Mouse (Mus musculus) forebrain, embryonic 14.5 days (tissue): Measurements from ENCODE around the gene Fos. TPM values are rescaled to one million over a fixed set of nuclear protein-coding genes. Genes with fewer than 3 reads are reported as not detected.

ENCODE experiments used
- ATAC-seq: fragments of 200-750 bp; cut with Nextera tagmentation; 2 replicates; pipeline ENCODE4 v1.8.0; 2017; ENCODE audit warnings: mild to moderate bottlenecking, moderate library complexity
- DNase-seq: peaks from one replicate; pipeline ENCODE4 v3.0.0-alpha.2; 2015; ENCODE audit warnings: low spot score
- H3K27ac ChIP-seq: fragments of 300-500 bp; sonication (generic); 2 replicates; pipeline ENCODE4 v1.5.1; 2014; ENCODE audit warnings: low read depth, mild to moderate bottlenecking, control low read depth, low read length, moderate library complexity
- H3K27me3 ChIP-seq: fragments of 300-500 bp; sonication (generic); replicated peaks from 2 replicates; pipeline ENCODE4 v1.6.1; 2014; ENCODE audit warnings: low read length, control low read depth, mixed read lengths; ENCODE audit not compliant: control insufficient read depth, insufficient read depth
- H3K36me3 ChIP-seq: fragments of 300-500 bp; sonication (generic); 2 replicates; pipeline ENCODE4 v1.6.1; 2014; ENCODE audit warnings: low read length, control low read depth; ENCODE audit not compliant: control insufficient read depth, insufficient read depth
- H3K4me1 ChIP-seq: fragments of 300-500 bp; sonication (generic); 2 replicates; pipeline ENCODE4 v1.6.1; 2014; ENCODE audit warnings: antibody characterized with exemption, low read length, control low read depth; ENCODE audit not compliant: control insufficient read depth, insufficient read depth
- H3K4me2 ChIP-seq: fragments of 300-500 bp; sonication (generic); 2 replicates; pipeline ENCODE4 v1.6.1; 2014; ENCODE audit warnings: mild to moderate bottlenecking, control low read depth, low read length
- H3K4me3 ChIP-seq: fragments of 300-500 bp; sonication (generic); 2 replicates; pipeline ENCODE4 v1.5.1; 2014; ENCODE audit warnings: low read depth, low read length, control low read depth
- H3K9ac ChIP-seq: fragments of 300-500 bp; sonication (generic); 2 replicates; pipeline ENCODE4 v1.6.1; 2014; ENCODE audit warnings: mild to moderate bottlenecking, low read length, control low read depth, moderate library complexity
- H3K9me3 ChIP-seq: fragments of 300-500 bp; sonication (generic); replicated peaks from 2 replicates; pipeline ENCODE4 v1.6.1; 2016; ENCODE audit warnings: low read length, control low read depth, mixed read lengths; ENCODE audit not compliant: control insufficient read depth
- WGBS: fragments of 180-500 bp; shearing (Covaris S2); extraction: QIAGEN DNeasy Blood & Tissue Kit; methylation state at CpG from one replicate; pipeline ENCODE4 v1.1.7; 2014; 5-methylcytosine and 5-hydroxymethylcytosine counted together
- polyA plus RNA-seq: library from polyadenylated mRNA; unstranded; fragments of >200 nt; fragmentation: Nextera tagmentation; extraction: Ambion mirVana; gene quantifications from 2 replicates; pipeline ENCODE4 v1.2.1, GENCODE M21; 2014

The Fos gene
- polyA plus RNA-seq, 1 experiment from 2014 or later: 1.2 TPM

DNA sequence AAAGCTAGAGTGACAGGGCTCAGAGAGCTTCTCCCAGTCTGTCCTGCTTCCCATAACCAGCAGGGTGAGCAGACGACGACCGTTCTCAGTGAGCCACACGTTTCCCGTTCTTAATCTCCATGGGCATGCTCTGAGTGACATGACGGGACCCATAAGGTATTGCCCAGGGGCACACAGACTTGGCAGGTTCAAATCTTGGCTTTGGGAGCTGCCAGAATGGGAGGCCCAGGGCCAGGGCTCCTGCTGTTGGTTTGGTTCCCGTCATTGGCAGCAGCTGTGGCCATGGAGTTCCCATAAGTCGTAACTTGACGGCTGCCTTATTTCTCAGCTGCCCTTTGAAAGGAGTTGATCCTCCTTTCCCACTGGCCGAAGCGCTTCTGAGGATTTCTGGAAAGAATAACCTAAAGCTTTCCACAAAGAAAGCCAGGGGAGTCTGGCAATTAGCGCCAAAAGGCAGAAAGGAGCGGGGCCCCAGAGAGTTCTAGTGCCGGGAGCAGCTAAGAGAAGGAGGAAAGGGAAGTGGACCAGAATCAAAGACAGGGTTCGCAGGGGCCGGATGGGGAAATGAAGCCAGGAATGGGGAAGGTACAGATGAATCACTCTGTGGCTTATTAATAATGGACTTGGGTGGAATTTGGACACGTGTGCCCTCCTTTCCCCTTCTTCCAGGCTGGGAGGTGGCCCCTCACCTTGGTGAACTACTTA lies 36.4 kb upstream of the Fos start:
- Histone ChIP-seq H3K36me3 (no peaks in the 10 kb centered on the region), H3K4me1 (peaks cover 26% of the 10 kb centered on the region), H3K4me2 (no peak overlapping the region), H3K27ac (peak overlapping the region; percentile 76), H3K9ac (no peak overlapping the region), H3K9me3 (no peaks in the 10 kb centered on the region), H3K4me3 (no peak overlapping the region), H3K27me3 (no peaks in the 10 kb centered on the region)
- DNase-seq (peak; percentile 80), ATAC-seq (peak; percentile 47)
- 12% methylated on average over 17 of the region's 17 CpGs for WGBS

DNA sequence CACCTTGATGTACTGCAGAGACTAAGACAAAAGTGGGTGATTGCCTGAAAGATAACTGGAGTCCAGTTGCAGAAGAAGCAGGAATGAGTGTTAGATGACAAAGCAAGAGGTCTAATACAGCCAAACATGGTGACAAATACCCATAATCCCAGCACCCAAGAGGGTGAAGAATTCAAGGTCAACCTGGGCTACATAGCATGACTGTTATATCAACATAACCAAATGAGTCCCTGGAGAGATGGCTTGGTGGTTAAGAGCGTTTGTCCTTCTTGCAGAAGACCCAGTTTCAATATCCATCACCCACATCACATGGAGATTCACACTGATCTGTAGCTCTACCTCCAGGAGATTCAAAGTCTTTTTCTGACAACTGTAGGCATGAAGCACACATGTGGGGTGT lies 30.2 kb upstream of the Fos start:
- no peaks in the 10 kb centered on the region for H3K36me3 ChIP-seq
- no peaks in the 10 kb centered on the region for H3K9me3 ChIP-seq
- ATAC-seq (no peak), DNase-seq (no peak)
- H3K27me3 ChIP-seq: no peaks in the 10 kb centered on the region
- H3K4me1 ChIP-seq: no peaks in the 10 kb centered on the region
- no peak overlapping the region for H3K4me3 ChIP-seq
- H3K4me2 ChIP-seq: no peak overlapping the region
- no peak overlapping the region for H3K27ac ChIP-seq
- WGBS: 92% methylated on average over 1 of the region's 1 CpGs
- H3K9ac ChIP-seq: no peak overlapping the region

DNA sequence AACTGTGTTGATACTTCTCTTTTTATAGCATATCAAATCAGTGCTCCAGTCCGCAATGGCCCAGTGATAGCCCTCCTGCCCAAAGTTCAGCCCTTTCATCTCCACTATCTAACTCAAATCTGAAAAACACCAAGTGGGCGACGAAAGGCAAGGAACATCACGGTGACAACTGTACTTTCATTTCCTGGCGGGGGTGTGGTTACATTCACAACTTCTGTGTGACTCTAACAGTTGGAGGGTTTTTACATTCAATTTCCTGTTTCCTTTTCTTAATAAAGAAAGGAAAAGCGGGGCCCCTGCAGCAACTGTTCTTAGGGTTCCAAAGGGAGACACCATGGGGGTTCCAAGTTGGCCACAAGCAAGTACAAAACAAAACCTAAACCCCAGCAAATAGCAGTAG lies 29.0 kb upstream of the Fos start:
- H3K9ac ChIP-seq: no peak overlapping the region
- no peak overlapping the region for H3K27ac ChIP-seq
- no peaks in the 10 kb centered on the region for H3K4me1 ChIP-seq
- H3K4me3 ChIP-seq: no peak overlapping the region
- DNase-seq: no peak
- no peaks in the 10 kb centered on the region for H3K27me3 ChIP-seq
- WGBS: 65% methylated on average over 6 of the region's 6 CpGs
- H3K4me2 ChIP-seq: no peak overlapping the region
- ATAC-seq: no peak
- no peaks in the 10 kb centered on the region for H3K36me3 ChIP-seq
- H3K9me3 ChIP-seq: no peaks in the 10 kb centered on the region

DNA sequence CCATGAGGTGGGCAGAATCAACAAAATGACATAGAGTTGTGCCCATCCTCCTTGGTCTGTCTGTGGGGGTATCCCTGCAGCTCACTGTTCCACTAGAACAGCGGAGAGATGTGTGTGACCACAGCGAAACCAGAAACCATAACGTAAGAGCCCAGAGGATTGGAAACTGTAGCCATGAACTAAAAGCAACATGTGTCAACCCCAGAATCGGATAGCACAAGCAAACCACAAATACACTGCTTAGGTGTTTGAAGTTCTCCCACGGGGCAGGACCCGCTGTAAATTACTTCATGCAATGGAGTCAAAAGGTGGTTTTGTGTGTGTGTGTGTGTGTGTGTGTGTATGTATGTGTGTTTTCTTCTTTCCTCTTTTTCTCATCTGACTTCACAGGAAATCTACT lies 26.7 kb upstream of the Fos start:
- ATAC-seq (no peak), DNase-seq (no peak)
- no peak overlapping the region for H3K4me3 ChIP-seq
- no peak overlapping the region for H3K4me2 ChIP-seq
- 94% methylated on average over 6 of the region's 6 CpGs for WGBS
- H3K27ac ChIP-seq: no peak overlapping the region
- 0 out of 2 replicates have a peak, but pooled peaks cover 3% of the 10 kb centered on the region for H3K4me1 ChIP-seq
- H3K36me3 ChIP-seq: no peaks in the 10 kb centered on the region
- H3K27me3 ChIP-seq: no peaks in the 10 kb centered on the region
- H3K9ac ChIP-seq: no peak overlapping the region
- no peaks in the 10 kb centered on the region for H3K9me3 ChIP-seq

DNA sequence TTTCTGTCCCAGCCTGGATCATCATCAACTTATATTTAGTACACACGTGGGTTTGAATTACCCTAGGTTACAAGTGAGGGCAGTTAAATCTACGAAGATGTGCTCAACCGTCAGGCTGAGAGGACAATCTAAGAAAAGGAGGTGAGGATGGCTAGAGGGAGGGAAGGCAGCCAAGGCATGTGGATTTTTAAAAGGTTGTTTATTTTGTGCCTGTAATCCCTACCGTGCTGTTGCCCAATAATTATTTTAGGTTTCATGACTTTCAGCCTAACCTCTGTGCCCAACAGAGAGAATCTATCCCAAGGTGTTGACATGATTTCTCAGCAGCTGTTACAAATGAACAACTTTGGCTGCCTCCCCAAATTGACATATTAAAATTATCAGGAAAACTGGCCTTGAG lies 26.2 kb upstream of the Fos start:
- no peak overlapping the region for H3K9ac ChIP-seq
- 0 out of 2 replicates have a peak, but pooled peaks cover 5% of the 10 kb centered on the region for H3K4me1 ChIP-seq
- DNase-seq (no peak), ATAC-seq (no peak)
- H3K4me2 ChIP-seq: no peak overlapping the region
- WGBS: 82% methylated on average over 4 of the region's 4 CpGs
- no peaks in the 10 kb centered on the region for H3K9me3 ChIP-seq
- no peak overlapping the region for H3K4me3 ChIP-seq
- no peak overlapping the region for H3K27ac ChIP-seq
- no peaks in the 10 kb centered on the region for H3K27me3 ChIP-seq
- no peaks in the 10 kb centered on the region for H3K36me3 ChIP-seq

DNA sequence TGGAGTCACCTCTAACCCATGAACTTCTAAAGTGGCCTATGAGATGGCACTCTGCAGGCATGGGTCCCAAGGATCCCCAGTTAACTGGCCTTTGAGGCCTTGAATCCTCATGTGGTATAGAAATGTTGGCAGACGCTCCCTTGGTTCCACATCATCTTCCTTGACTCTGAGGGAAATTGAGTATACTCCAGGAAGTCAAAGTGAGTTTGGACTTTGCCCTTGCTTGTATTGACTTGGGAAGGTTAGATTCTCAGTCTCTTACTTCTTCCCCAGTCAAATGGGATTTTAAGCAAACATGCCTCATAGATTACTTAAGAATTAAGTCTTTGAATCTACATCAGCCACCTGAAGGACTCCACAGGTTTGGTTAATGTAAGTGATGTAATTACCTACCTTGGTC lies 24.2 kb upstream of the Fos start:
- 0 out of 2 replicates have a peak, but pooled peaks cover 8% of the 10 kb centered on the region for H3K4me1 ChIP-seq
- ATAC-seq (no peak), DNase-seq (no peak)
- no peak overlapping the region for H3K9ac ChIP-seq
- H3K27me3 ChIP-seq: no peaks in the 10 kb centered on the region
- no peaks in the 10 kb centered on the region for H3K9me3 ChIP-seq
- no peak overlapping the region for H3K27ac ChIP-seq
- no peaks in the 10 kb centered on the region for H3K36me3 ChIP-seq
- no peak overlapping the region for H3K4me3 ChIP-seq
- no peak overlapping the region for H3K4me2 ChIP-seq
- WGBS: 93% methylated on average over 1 of the region's 1 CpGs

DNA sequence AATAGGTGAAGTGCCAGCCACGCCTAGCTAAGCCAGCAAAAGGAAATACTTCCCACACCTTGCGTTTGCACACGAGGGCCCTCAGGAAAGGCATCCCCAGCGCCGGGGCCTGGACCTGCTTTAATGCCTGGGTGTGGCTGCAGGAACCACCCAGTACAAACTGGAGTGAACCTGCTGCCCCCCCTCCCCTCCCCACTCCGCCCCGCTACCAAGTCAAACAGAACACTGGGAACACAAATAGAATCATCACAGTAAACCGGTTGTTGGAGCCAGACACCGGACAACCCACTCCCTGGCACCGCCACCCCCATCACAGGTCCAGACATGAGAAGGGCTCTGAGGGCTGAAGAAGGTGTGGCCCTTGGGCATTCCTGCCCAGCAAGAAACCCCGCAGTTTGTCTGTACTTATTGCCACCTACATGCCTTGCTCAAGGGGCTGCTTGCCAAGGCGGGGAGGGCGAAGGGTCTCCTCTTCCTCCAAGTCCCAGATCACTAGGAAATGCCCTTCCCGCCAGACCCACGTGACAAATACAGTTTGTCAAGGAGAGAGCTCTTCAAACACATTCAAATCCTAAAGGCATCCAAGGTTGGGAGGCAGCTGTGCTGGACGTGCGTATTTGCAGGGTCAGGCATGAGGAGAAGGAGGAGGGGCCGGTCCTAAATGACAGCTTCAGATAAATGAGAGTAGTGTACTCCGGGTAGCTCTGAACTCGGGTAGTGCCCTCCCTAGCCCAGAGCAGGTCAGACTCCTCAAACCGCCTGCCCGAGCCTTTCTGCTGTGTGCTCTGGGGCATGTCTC lies 21.8 kb upstream of the Fos start:
- ATAC-seq (no peak), DNase-seq (no peak)
- H3K4me3 ChIP-seq: no peak overlapping the region
- no peak overlapping the region for H3K27ac ChIP-seq
- H3K9me3 ChIP-seq: no peaks in the 10 kb centered on the region
- WGBS: 49% methylated on average over 22 of the region's 22 CpGs
- no peak overlapping the region for H3K4me2 ChIP-seq
- no peaks in the 10 kb centered on the region for H3K27me3 ChIP-seq
- no peaks in the 10 kb centered on the region for H3K36me3 ChIP-seq
- no peak overlapping the region for H3K9ac ChIP-seq
- peaks cover 18% of the 10 kb centered on the region; the same call in 1 of the 2 replicates for H3K4me1 ChIP-seq

DNA sequence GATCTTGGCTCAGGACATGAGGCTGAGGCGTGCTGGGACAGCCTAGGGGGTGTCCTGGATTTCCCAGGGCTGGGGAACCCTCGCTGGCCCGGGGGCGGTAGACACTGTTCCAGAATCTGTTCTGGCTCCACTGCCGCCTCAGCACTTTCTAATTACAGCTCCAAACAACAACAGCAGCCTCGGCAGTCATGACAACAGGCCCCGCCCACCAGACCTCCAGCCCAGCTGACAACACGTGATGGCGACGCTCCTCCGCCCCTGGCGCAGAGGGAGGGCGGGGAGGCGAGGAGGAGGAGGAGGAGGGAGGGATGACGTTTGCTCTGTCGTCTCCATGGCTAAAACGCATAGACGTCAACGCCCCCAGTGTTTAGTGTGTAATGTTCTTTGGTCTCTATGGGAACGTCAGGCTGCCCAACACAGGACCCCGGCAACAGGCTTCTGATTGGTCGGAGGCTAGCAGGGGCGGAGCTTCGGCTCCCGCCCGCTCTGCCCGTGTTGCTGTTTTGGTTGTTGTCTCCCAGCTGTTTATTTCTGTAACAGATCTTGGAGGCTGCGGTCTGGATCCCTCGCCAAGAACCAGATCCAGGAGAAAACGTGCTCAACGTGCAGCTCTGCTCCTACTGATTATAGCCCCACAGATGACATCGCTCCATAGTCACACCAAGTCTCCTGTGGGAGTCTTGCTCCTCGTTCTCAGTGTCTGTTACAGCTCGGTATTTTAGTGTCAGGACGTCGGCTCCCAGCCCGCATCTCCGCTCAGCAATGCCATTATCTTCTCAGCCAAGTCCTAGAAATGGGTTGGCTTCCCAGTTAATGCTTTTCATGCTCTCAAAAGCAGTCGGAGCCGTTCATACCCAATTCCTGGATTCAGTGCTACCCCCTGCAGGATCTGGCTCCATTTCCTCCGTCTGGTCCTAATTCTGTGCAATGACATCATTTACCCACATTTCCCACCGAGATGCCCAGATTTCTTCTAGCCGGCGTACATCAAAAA lies 18.3 kb upstream of the Fos start:
- ATAC-seq (peak; percentile 99), DNase-seq (peak; percentile 99)
- H3K4me1 ChIP-seq: peaks cover 18% of the 10 kb centered on the region; the same call in 1 of the 2 replicates
- no peaks in the 10 kb centered on the region for H3K27me3 ChIP-seq
- H3K27ac ChIP-seq: peak overlapping the region; percentile 87
- H3K9me3 ChIP-seq: no peaks in the 10 kb centered on the region
- H3K9ac ChIP-seq: peak overlapping the region; percentile 62
- H3K4me3 ChIP-seq: peak overlapping the region; percentile 43
- H3K36me3 ChIP-seq: no peaks in the 10 kb centered on the region
- peak overlapping the region; percentile 78 for H3K4me2 ChIP-seq
- WGBS: under 1% methylated on average over 44 of the region's 44 CpGs
